Mouse (Mus musculus) intestine, embryonic 16.5 days (tissue): ENCODE measurements at regions not wholly inside any gene's neighbourhood (a gene's known extent, or its start where the extent isn't known, plus 50 kb on each side); places are given as distances from the start of the nearest gene placed in this dataset.

ENCODE experiments used
- ATAC-seq: fragments of 200-750 bp; cut with Nextera tagmentation; 2 replicates; pipeline ENCODE4 v1.8.0; 2017; ENCODE audit warnings: moderate TSS enrichment, moderate library complexity
- H3K27ac ChIP-seq: fragments of 300-500 bp; sonication (generic); 2 replicates; pipeline ENCODE4 v1.5.1; 2014; ENCODE audit warnings: mild to moderate bottlenecking, low read length
- H3K27me3 ChIP-seq: fragments of 300-500 bp; sonication (generic); replicated peaks from 2 replicates; pipeline ENCODE4 v1.6.1; 2014; ENCODE audit warnings: low read length, control low read depth, mixed read lengths; ENCODE audit not compliant: control insufficient read depth, insufficient read depth
- H3K36me3 ChIP-seq: fragments of 300-500 bp; sonication (generic); 2 replicates; pipeline ENCODE4 v1.6.1; 2014; ENCODE audit warnings: low read length, control low read depth; ENCODE audit not compliant: control insufficient read depth, insufficient read depth
- H3K4me1 ChIP-seq: fragments of 300-500 bp; sonication (generic); 2 replicates; pipeline ENCODE4 v1.6.1; 2014; ENCODE audit warnings: low read length, control low read depth, mixed read lengths; ENCODE audit not compliant: control insufficient read depth, insufficient read depth
- H3K4me2 ChIP-seq: fragments of 300-500 bp; sonication (generic); 2 replicates; pipeline ENCODE4 v1.6.1; 2014; ENCODE audit warnings: low read depth, low read length, control low read depth
- H3K4me3 ChIP-seq: fragments of 300-500 bp; sonication (generic); 2 replicates; pipeline ENCODE4 v1.5.1; 2014; ENCODE audit warnings: mild to moderate bottlenecking, low read length
- H3K9ac ChIP-seq: fragments of 300-500 bp; sonication (generic); 2 replicates; pipeline ENCODE4 v1.6.1; 2014; ENCODE audit warnings: low read depth, low read length
- H3K9me3 ChIP-seq: fragments of 300-500 bp; sonication (generic); 2 replicates; pipeline ENCODE4 v1.6.1; 2016; ENCODE audit warnings: low read length, control low read depth; ENCODE audit not compliant: control insufficient read depth
- WGBS: fragments of 180-500 bp; shearing (Covaris S2); extraction: QIAGEN DNeasy Blood & Tissue Kit; methylation state at CpG from one replicate; pipeline ENCODE4 v1.1.7; 2014; 5-methylcytosine and 5-hydroxymethylcytosine counted together

DNA sequence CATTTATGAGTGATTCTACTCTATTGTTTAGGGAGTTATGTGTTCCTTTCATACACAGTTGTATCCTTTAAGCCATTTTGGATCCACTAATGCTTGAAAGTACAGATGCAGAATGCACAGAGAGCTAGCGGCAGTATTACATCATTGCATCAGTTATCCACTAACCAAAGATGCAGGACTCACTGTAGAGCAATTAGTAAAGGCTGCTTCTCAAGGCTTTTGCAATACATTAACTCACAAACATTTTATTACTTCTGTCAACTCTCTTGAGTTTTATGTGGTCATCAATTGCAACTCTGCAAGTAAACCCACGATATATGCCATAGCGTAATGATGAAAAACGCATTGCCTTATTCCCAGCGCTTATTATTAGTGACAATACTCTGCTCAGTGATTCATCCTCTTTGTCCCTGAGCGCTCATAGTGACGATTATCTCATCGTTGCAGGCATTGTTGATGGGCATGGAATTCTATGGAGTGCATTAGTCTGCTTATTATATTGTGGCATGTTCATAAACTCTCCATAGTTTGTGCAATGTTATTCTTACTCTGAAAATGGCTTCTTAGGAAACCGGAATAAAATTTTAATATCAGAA is 722.1 kb downstream of the Utrn start:
- no peak overlapping the region for H3K4me3 ChIP-seq
- no peak overlapping the region for H3K9ac ChIP-seq
- H3K4me1 ChIP-seq: no peaks in the 10 kb centered on the region
- H3K4me2 ChIP-seq: no peak overlapping the region
- WGBS: 92% methylated on average over 9 of the region's 9 CpGs
- H3K9me3 ChIP-seq: no peaks in the 10 kb centered on the region
- H3K27me3 ChIP-seq: no peaks in the 10 kb centered on the region
- H3K27ac ChIP-seq: no peak overlapping the region
- no peaks in the 10 kb centered on the region for H3K36me3 ChIP-seq
- no peak for ATAC-seq

DNA sequence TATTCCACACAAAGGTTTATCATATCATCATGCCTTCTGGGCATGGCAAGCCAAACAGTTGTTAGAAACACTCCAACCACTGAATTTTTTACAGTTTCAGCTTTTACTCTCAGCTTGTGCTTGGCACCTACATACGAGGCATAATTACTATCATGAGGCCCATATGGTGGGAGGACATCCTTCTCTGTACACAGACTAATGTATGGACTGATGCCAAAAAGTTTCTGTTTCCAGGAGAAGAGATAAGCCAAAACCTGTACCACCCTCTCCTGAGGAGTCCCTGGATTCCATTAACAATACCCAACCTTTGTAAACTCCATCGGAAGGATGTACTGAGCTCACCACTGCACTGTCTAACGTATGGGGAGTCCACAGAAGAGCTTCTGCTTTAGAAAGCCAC is 698.9 kb downstream of the Utrn start:
- no peaks in the 10 kb centered on the region for H3K36me3 ChIP-seq
- WGBS: 79% methylated on average over 3 of the region's 3 CpGs
- H3K27ac ChIP-seq: no peak overlapping the region
- H3K4me2 ChIP-seq: no peak overlapping the region
- H3K9ac ChIP-seq: no peak overlapping the region
- no peaks in the 10 kb centered on the region for H3K27me3 ChIP-seq
- no peak overlapping the region for H3K4me3 ChIP-seq
- no peaks in the 10 kb centered on the region for H3K9me3 ChIP-seq
- no peaks in the 10 kb centered on the region for H3K4me1 ChIP-seq
- no peak for ATAC-seq

DNA sequence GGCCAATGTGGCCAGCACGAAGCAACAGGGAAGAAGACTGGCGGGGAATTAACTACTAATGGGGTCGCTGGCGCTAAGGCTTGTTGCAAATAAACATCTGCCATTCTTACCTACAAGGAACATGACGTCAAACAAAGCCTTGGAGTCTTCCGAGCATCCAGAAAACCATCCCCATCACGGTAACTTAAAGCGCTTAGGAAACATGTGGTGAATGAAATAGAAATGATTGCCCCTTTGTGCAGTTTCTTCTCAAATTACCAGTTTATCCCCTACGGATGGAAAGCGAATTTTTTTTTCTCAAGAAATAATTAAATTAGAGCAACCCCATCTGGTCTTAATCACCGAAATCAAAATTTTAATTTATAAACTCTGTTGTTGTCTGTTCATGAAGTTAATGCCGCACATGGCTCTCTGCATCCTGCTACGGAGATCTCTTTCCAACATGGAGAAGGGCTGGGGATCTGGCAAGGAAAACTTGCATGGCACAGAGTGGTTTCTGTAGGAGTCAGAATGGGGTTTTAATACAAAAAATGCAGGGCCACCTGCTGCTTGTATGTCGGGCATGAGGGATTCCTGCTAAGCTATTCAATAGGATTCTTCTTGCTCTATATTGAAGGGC is 694.9 kb downstream of the Utrn start:
- no peak for ATAC-seq
- H3K4me3 ChIP-seq: no peak overlapping the region
- no peak overlapping the region for H3K4me2 ChIP-seq
- no peaks in the 10 kb centered on the region for H3K27me3 ChIP-seq
- H3K36me3 ChIP-seq: no peaks in the 10 kb centered on the region
- H3K9ac ChIP-seq: no peak overlapping the region
- WGBS: 73% methylated on average over 14 of the region's 14 CpGs
- no peak overlapping the region for H3K27ac ChIP-seq
- H3K9me3 ChIP-seq: no peaks in the 10 kb centered on the region
- H3K4me1 ChIP-seq: no peaks in the 10 kb centered on the region

DNA sequence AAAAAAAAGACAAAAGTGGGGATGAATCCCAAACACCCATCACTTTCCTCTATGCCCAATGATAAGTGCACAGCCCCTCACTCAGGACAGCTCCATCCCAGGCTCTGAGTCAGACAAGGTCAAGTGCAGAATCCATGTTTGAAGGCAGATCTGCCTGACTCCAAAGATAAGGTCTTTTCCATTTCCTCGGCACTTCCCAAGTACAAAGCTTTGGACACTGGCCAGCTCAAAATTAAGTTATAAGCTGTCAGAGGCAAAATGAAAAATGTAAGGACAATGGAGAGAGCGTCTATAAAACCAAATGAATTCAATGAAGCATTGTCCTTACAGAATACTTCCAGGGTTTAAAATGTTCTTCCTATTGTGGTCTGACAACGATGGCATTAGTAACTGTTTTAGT is 694.0 kb downstream of the Utrn start:
- Histone ChIP-seq H3K36me3 (no peaks in the 10 kb centered on the region), H3K27me3 (no peaks in the 10 kb centered on the region), H3K4me3 (no peak overlapping the region), H3K27ac (no peak overlapping the region), H3K4me2 (no peak overlapping the region), H3K9me3 (no peaks in the 10 kb centered on the region), H3K4me1 (no peaks in the 10 kb centered on the region), H3K9ac (no peak overlapping the region)
- no peak for ATAC-seq
- 56% methylated on average over 3 of the region's 3 CpGs for WGBS

DNA sequence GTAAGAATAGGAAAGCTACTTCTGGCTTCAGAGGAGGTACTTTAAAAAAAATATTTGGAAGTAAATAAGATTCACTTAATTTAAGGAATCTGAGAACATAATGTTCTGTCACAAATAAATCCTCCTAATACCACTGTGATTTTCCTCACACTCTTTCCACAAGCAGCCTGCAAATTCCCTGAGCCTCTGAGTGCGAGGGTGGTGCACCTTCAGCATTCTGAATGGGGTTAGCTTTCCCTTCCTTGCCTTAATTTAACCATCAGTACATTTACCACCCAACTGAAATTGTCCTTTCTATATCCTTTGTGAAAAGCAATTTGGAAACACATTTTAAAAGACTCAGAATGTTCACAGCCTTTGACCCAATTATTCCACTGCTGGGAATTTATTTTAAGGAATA is 691.7 kb downstream of the Utrn start:
- H3K36me3 ChIP-seq: no peaks in the 10 kb centered on the region
- no peak overlapping the region for H3K4me3 ChIP-seq
- ATAC-seq: no peak
- no peak overlapping the region for H3K27ac ChIP-seq
- no peaks in the 10 kb centered on the region for H3K9me3 ChIP-seq
- H3K9ac ChIP-seq: no peak overlapping the region
- H3K4me2 ChIP-seq: no peak overlapping the region
- no peaks in the 10 kb centered on the region for H3K27me3 ChIP-seq
- H3K4me1 ChIP-seq: no peaks in the 10 kb centered on the region
- 84% methylated on average over 1 of the region's 1 CpGs for WGBS

DNA sequence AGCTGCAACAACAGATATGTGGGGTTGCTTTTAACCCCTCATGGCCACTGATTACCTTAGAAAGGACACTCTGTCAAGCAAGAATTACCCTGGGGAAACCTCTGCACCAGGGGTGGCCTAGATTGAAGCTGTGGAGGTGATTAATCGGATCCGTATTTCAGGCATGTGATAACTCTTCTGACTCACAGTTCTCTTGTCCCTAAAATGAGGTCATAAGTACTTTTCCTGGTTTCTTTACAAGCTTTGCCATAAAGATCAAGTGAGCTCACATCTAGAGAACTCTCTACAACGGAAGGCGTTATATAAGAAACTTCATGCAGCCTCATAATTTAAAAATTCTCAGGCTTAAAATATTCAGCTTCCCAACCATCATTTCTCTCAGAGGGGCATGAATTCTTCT is 688.2 kb downstream of the Utrn start:
- Histone ChIP-seq H3K36me3 (no peaks in the 10 kb centered on the region), H3K9me3 (no peaks in the 10 kb centered on the region), H3K27ac (no peak overlapping the region), H3K9ac (no peak overlapping the region), H3K4me1 (no peaks in the 10 kb centered on the region), H3K4me3 (no peak overlapping the region), H3K4me2 (no peak overlapping the region), H3K27me3 (no peaks in the 10 kb centered on the region)
- WGBS: 80% methylated on average over 4 of the region's 4 CpGs
- ATAC-seq: no peak

DNA sequence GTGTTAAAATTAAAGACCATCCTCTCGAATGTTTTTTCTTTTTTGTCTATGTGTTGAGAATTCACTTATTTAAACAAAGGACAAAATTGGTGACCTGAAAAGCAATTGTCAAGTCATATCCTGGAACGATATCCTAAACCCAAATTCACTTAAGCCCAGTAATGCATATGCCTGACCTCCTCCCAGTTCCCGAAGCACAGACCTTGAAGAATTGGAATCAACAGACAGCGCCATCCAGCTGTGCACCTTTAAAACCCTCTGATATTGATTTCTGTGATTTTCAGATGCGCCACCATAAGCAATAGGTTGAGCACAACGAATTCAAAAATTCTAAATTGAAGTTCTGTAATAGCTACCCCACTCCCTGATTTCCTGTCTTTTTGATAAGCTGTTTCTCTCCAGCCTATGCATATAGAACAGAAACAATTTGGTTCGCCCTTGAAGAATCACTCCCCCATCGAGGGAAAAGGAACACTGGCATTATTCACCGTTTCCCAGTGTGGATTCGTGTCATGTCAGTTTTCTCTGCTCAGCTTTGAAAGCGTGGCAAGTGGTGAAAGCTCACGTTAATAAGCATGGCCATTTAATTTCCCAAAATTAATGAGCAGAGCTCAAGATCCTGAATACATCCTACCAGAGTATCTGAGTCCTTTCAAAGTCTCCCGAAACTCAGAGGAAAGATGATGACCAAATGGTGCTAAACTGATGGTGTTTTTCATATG is 682.1 kb downstream of the Utrn start:
- Histone ChIP-seq H3K9ac (no peak overlapping the region), H3K4me3 (no peak overlapping the region), H3K36me3 (no peaks in the 10 kb centered on the region), H3K4me1 (no peaks in the 10 kb centered on the region), H3K27me3 (no peaks in the 10 kb centered on the region), H3K4me2 (no peak overlapping the region), H3K9me3 (no peaks in the 10 kb centered on the region), H3K27ac (no peak overlapping the region)
- no peak for ATAC-seq
- 76% methylated on average over 13 of the region's 13 CpGs for WGBS

DNA sequence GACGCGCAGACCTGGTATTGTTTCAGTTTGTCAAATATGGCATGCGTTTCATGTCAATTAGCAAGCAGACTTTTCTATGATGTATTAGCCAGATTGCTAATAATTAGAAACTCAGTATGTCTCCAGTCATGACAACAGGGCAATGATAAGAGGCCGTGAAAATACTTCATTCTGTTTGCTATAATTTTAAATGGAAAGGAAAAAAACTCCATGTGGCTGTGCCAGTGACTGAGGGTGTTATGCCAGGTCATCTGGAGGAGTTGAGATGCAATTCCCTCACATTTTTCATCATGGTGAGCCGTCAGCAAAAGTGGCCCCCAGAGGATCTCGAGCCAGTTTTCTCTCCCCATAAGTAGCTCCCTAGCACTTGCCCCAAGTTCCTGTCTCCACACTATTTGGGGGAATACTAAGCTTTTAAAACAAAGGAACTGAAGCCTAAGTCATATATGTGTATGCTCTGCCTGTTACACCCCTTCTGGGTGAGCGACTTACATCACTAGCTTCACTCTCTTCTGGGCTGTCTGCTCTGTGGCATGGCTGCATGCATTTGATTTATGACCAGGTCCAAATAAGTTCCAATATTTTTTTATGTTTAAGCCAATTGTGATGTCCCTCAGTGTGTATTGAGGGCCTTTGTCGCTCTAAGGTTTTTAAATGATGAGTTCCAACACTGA is 681.4 kb downstream of the Utrn start:
- Histone ChIP-seq H3K36me3 (no peaks in the 10 kb centered on the region), H3K4me1 (no peaks in the 10 kb centered on the region), H3K9me3 (no peaks in the 10 kb centered on the region), H3K4me3 (no peak overlapping the region), H3K27ac (no peak overlapping the region), H3K9ac (no peak overlapping the region), H3K4me2 (no peak overlapping the region), H3K27me3 (no peaks in the 10 kb centered on the region)
- WGBS: 82% methylated on average over 8 of the region's 8 CpGs
- ATAC-seq: no peak

DNA sequence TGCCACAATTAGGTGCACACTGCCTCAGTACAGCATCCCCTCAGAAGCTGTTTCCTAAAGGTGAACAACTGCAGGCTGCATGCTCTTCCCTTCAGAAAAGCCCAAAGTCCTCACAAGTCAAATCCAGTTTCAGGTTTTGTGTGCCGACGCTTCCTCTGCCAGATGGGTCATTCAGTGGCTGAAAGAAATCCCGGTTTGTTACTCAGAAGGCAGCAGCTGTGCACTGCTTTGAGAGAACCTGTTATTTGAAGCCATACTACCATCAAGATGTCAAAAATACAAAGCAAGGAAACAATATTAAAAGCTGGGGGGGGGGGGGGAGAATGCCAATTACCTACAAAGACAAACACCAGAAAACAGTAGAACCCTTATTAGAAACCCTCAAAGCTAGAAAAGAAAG is 678.7 kb downstream of the Utrn start:
- no peak overlapping the region for H3K4me3 ChIP-seq
- no peak for ATAC-seq
- 74% methylated on average over 3 of the region's 3 CpGs for WGBS
- H3K4me1 ChIP-seq: no peaks in the 10 kb centered on the region
- H3K9me3 ChIP-seq: no peaks in the 10 kb centered on the region
- no peak overlapping the region for H3K9ac ChIP-seq
- no peaks in the 10 kb centered on the region for H3K36me3 ChIP-seq
- H3K27me3 ChIP-seq: no peaks in the 10 kb centered on the region
- no peak overlapping the region for H3K27ac ChIP-seq
- H3K4me2 ChIP-seq: no peak overlapping the region
